Mouse (Mus musculus) kidney, postnatal 0 days (tissue): ENCODE results near the gene Lgals9. TPM values are rescaled to one million over a fixed set of nuclear protein-coding genes. Genes with fewer than 3 reads are reported as not detected.
A peak's percentile ranks its signal among the peaks of the same experiment; 100 is the strongest.

Source experiments
- ATAC-seq: fragments of 200-750 bp; cut with Nextera tagmentation; replicated peaks from 2 replicates; pipeline ENCODE4 v1.8.0; 2017; ENCODE audit warnings: low read depth, moderate number of reproducible peaks, moderate TSS enrichment, moderate library complexity; ENCODE audit not compliant: low FRiP score
- DNase-seq: peaks from one replicate; pipeline ENCODE4 v3.0.0-alpha.2; 2016; ENCODE audit warnings: low spot score
- H3K27ac ChIP-seq: fragments of 300-500 bp; sonication (generic); 2 replicates; pipeline ENCODE4 v1.5.1; 2014; ENCODE audit warnings: mild to moderate bottlenecking
- H3K27me3 ChIP-seq: fragments of 300-500 bp; sonication (generic); 2 replicates; pipeline ENCODE4 v1.6.1; 2014; ENCODE audit warnings: low read length, mixed read lengths; ENCODE audit not compliant: insufficient read depth
- H3K36me3 ChIP-seq: fragments of 300-500 bp; sonication (generic); 2 replicates; pipeline ENCODE4 v1.6.1; 2014; ENCODE audit warnings: low read length, mixed read lengths; ENCODE audit not compliant: insufficient read depth
- H3K4me1 ChIP-seq: fragments of 300-500 bp; sonication (generic); replicated peaks from 2 replicates; pipeline ENCODE4 v1.6.1; 2014; ENCODE audit warnings: antibody characterized with exemption, low read length, mixed read lengths; ENCODE audit not compliant: insufficient read depth
- H3K4me2 ChIP-seq: fragments of 300-500 bp; sonication (generic); 2 replicates; pipeline ENCODE4 v1.6.1; 2014; ENCODE audit warnings: mild to moderate bottlenecking, low read length, moderate library complexity, mixed read lengths
- H3K4me3 ChIP-seq: fragments of 300-500 bp; sonication (generic); replicated peaks from 2 replicates; pipeline ENCODE4 v1.5.1; 2014; ENCODE audit warnings: low read depth, low read length
- H3K9ac ChIP-seq: fragments of 300-500 bp; sonication (generic); 2 replicates; pipeline ENCODE4 v1.6.1; 2014; ENCODE audit warnings: low read depth, low read length
- H3K9me3 ChIP-seq: fragments of 300-500 bp; sonication (generic); replicated peaks from 2 replicates; pipeline ENCODE4 v1.6.1; 2016; ENCODE audit warnings: low read length, inconsistent platforms, mixed read lengths
- CTCF ChIP-seq: IDR thresholded peaks from 2 replicates; pipeline ENCODE4 v1.5.1; 2016; ENCODE audit warnings: antibody characterized with exemption, low read depth, mild to moderate bottlenecking, moderate library complexity
- WGBS: fragments of 180-500 bp; shearing (Covaris S2); extraction: QIAGEN DNeasy Blood & Tissue Kit; methylation state at CpG from one replicate; pipeline ENCODE4 v1.1.7; 2014; 5-methylcytosine and 5-hydroxymethylcytosine counted together
- polyA plus RNA-seq: library from polyadenylated mRNA; unstranded; fragments of >200 nt; fragmentation: Nextera tagmentation; extraction: Ambion mirVana; gene quantifications from 2 replicates; pipeline ENCODE4 v1.2.1, GENCODE M21; 2015

Gene Lgals9
- polyA plus RNA-seq, 1 experiment from 2014 or later = 94.0 TPM

- Histone ChIP-seq H3K9me3 (no peaks in the 10 kb centered on the region), H3K27me3 (no peaks in the 10 kb centered on the region), H3K4me2 (no peak overlapping the region), H3K36me3 (no peaks in the 10 kb centered on the region; the same call in 1 of the 2 replicates), H3K4me1 (no peaks in the 10 kb centered on the region), H3K9ac (no peak overlapping the region), H3K4me3 (no peak overlapping the region), H3K27ac (no peak overlapping the region)
- ATAC-seq (no peak), DNase-seq (no peak)
- TF ChIP-seq CTCF = no peak
- WGBS = 85% methylated on average over 12 of the region's 12 CpGs
Observed at GRCm38 (mm10) chr11:78978176-78979019, 6.3 kb downstream of the Lgals9 start.

DNA sequence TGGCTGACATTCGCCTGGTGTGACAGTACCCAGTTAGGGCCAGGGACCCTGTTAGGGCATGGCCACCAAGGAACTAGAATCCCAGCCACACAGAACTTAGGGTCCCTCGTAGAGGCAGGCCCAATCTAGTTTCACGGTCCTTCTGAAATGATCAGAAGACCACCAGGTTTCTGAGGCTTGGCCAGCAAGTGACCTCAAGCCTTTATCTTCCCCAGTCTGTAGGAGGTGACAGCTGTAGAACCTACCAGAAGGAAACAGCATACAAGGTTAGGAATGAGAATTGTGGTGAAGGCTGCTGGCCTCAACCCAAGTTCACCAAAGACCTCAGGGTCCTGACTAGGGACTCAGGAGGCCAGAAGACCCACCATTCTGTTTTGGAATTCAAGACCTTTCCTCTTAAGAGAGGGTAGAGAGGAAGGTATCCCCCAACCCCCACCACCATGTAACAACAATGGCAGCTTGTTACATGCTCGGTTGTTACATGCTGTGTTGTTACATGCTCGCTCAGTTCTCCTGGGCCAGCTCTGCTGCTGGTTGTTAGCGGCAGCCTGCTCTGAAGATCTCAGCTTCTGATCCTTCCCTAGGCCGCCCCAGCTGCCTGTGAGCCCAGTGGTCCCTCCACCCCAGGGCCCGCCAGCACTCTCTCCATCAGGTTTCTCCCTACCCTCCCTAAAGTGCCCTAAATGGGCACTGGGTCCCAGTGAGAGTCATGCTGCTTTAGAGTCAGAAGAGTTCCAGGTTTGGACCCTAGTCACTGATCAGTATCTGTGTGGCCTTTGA is 7.8 kb downstream of the Lgals9 start:
- Histone ChIP-seq H3K4me3 (no peak overlapping the region), H3K4me1 (no peaks in the 10 kb centered on the region), H3K4me2 (no peak overlapping the region), H3K9ac (no peak overlapping the region), H3K36me3 (no peaks in the 10 kb centered on the region; the same call in 1 of the 2 replicates), H3K9me3 (no peaks in the 10 kb centered on the region), H3K27me3 (no peaks in the 10 kb centered on the region), H3K27ac (no peak overlapping the region)
- ATAC-seq = no peak
- no peak for TF ChIP-seq CTCF
- no peak for DNase-seq
- 86% methylated on average over 8 of the region's 8 CpGs for WGBS

GRCm38 (mm10) chr11:78973381-78974150 is 11.2 kb downstream of the Lgals9 start:
- H3K36me3 ChIP-seq = peaks cover 3% of the 10 kb centered on the region; the same call in 1 of the 2 replicates
- H3K9me3 ChIP-seq = no peaks in the 10 kb centered on the region
- H3K27ac ChIP-seq = no peak overlapping the region
- 64% methylated on average over 17 of the region's 17 CpGs for WGBS
- no peaks in the 10 kb centered on the region for H3K4me1 ChIP-seq
- H3K9ac ChIP-seq = no peak overlapping the region
- ATAC-seq = no peak
- H3K4me2 ChIP-seq = no peak overlapping the region
- DNase-seq = peak; percentile 63
- TF ChIP-seq CTCF = no peak
- no peak overlapping the region for H3K4me3 ChIP-seq
- H3K27me3 ChIP-seq = no peaks in the 10 kb centered on the region

DNA sequence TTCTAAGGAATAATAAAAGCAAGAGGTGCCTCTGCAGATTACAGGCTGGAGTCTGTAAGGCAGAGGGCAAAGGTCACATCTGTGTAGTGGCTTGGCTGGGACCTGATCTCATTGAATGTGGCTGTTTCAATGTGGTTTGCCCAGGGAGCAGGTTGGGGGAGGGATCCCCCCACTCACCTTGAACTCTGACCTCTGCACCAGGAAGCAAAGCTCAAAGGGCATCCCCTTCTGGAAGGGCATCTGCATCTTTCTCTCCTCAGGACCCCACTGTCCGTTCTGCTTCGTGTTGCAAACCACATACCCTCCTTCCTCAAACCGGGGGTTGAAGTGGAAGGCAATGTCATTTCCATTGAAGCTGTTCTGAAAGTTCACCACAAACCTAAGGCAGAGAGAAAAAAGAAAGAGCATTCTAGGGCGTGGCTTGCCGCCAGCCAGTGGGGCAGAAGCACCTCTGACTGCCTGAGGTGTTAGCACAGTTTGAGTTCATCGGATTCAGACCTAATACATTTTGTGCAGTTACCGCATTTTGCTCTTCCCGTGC is 11.9 kb downstream of the Lgals9 start:
- H3K4me2 ChIP-seq = no peak overlapping the region
- WGBS = 52% methylated on average over 8 of the region's 8 CpGs
- no peak for ATAC-seq
- H3K4me1 ChIP-seq = no peaks in the 10 kb centered on the region
- DNase-seq = no peak
- H3K4me3 ChIP-seq = no peak overlapping the region
- no peaks in the 10 kb centered on the region for H3K9me3 ChIP-seq
- no peak overlapping the region for H3K9ac ChIP-seq
- no peak for TF ChIP-seq CTCF
- no peak overlapping the region for H3K27ac ChIP-seq
- H3K36me3 ChIP-seq = peaks cover 3% of the 10 kb centered on the region; the same call in 1 of the 2 replicates
- no peaks in the 10 kb centered on the region for H3K27me3 ChIP-seq

- Histone ChIP-seq H3K4me2 (no peak overlapping the region), H3K36me3 (peaks cover 3% of the 10 kb centered on the region; the same call in 1 of the 2 replicates), H3K4me3 (no peak overlapping the region), H3K4me1 (no peaks in the 10 kb centered on the region), H3K9ac (no peak overlapping the region), H3K27me3 (no peaks in the 10 kb centered on the region), H3K9me3 (no peaks in the 10 kb centered on the region), H3K27ac (no peak overlapping the region)
- ATAC-seq (no peak), DNase-seq (no peak)
- 35% methylated on average over 6 of the region's 6 CpGs for WGBS
- no peak for TF ChIP-seq CTCF
Observed at GRCm38 (mm10) chr11:78972328-78972727, 12.4 kb downstream of the Lgals9 start.
